Mouse (Mus musculus): ENCODE results near the gene Tenm2.

Gene Tenm2

GRCm38 (mm10) chr11:36482136-36482535, 753.6 kb downstream of the Tenm2 start:
- DNase-seq (ENCODE audit: low spot score in 2 of 2), result no peak

- DNase-seq (ENCODE audit: low spot score in 2 of 2), result no peak
These were observed 754.2 kb downstream of the Tenm2 start for GRCm38 (mm10) chr11:36481524-36481923.

GRCm38 (mm10) chr11:36481086-36481485, 754.7 kb downstream of the Tenm2 start:
- DNase-seq (ENCODE audit: low spot score in 2 of 2), result no peak

GRCm38 (mm10) chr11:36469811-36470551, 765.8 kb downstream of the Tenm2 start:
- DNase-seq (ENCODE audit: low spot score in 2 of 2), result no peak

- no peak for DNase-seq (ENCODE audit: low spot score in 2 of 2)
These were observed 777.3 kb downstream of the Tenm2 start for GRCm38 (mm10) chr11:36458451-36458850.

- DNase-seq (ENCODE audit: low spot score in 2 of 2), result no peak
These were observed 781.7 kb downstream of the Tenm2 start for GRCm38 (mm10) chr11:36454076-36454475.

GRCm38 (mm10) chr11:36452436-36452835, 783.3 kb downstream of the Tenm2 start:
- no peak for DNase-seq (ENCODE audit: low spot score in 2 of 2)

- no peak for DNase-seq (ENCODE audit: low spot score in 2 of 2)
These were observed 789.4 kb downstream of the Tenm2 start for GRCm38 (mm10) chr11:36446351-36446750.

- no peak for DNase-seq (ENCODE audit: low spot score in 2 of 2)
These were observed 791.9 kb downstream of the Tenm2 start for GRCm38 (mm10) chr11:36443821-36444220.

GRCm38 (mm10) chr11:36441801-36442200, 794.0 kb downstream of the Tenm2 start:
- DNase-seq (ENCODE audit: low spot score in 2 of 2), result no peak

- no peak for DNase-seq (ENCODE audit: low spot score in 2 of 2)
These were observed 799.5 kb downstream of the Tenm2 start for GRCm38 (mm10) chr11:36436251-36436650.

GRCm38 (mm10) chr11:36428947-36429346, 806.8 kb downstream of the Tenm2 start:
- no peak for DNase-seq (ENCODE audit: low spot score in 2 of 2)

- no peak for DNase-seq (ENCODE audit: low spot score in 2 of 2)
These were observed 810.8 kb downstream of the Tenm2 start for GRCm38 (mm10) chr11:36424959-36425358.

GRCm38 (mm10) chr11:36420047-36420446, 815.7 kb downstream of the Tenm2 start:
- no peak for DNase-seq (ENCODE audit: low spot score in 2 of 2)

- no peak for DNase-seq (ENCODE audit: low spot score in 2 of 2)
These were observed 820.5 kb downstream of the Tenm2 start for GRCm38 (mm10) chr11:36415244-36415643.

GRCm38 (mm10) chr11:36410881-36411280, 824.9 kb downstream of the Tenm2 start:
- no peak for DNase-seq (ENCODE audit: low spot score in 2 of 2)

- no peak for DNase-seq (ENCODE audit: low spot score in 2 of 2)
These were observed 839.7 kb downstream of the Tenm2 start for GRCm38 (mm10) chr11:36395803-36396710.

- no peak for DNase-seq (ENCODE audit: low spot score in 2 of 2)
These were observed 851.1 kb downstream of the Tenm2 start for GRCm38 (mm10) chr11:36384696-36385095.

- DNase-seq (ENCODE audit: low spot score in 2 of 2), result no peak
These were observed 864.0 kb downstream of the Tenm2 start for GRCm38 (mm10) chr11:36371814-36372213.

GRCm38 (mm10) chr11:36365067-36365466, 870.7 kb downstream of the Tenm2 start:
- DNase-seq (ENCODE audit: low spot score in 2 of 2), result no peak

GRCm38 (mm10) chr11:36364441-36364840, 871.3 kb downstream of the Tenm2 start:
- DNase-seq (ENCODE audit: low spot score in 2 of 2), result no peak

- DNase-seq (ENCODE audit: low spot score in 2 of 2), result no peak
These were observed 873.2 kb downstream of the Tenm2 start for GRCm38 (mm10) chr11:36362514-36362913.

- no peak for DNase-seq (ENCODE audit: low spot score in 2 of 2)
These were observed 882.5 kb downstream of the Tenm2 start for GRCm38 (mm10) chr11:36353252-36353651.
